Mouse (Mus musculus) ES-E14 (cell line): ENCODE results near the gene Wdr92. TPM values are rescaled to one million over a fixed set of nuclear protein-coding genes. Genes with fewer than 3 reads are reported as not detected.

Experiments
- DNase-seq: peaks from one replicate; pipeline ENCODE4 v3.0.0-alpha.2; 2013; ENCODE audit warnings: low read depth, low spot score
- H3K27ac ChIP-seq: 2 replicates; pipeline ENCODE4 v1.5.1; 2012; ENCODE audit warnings: low read depth, mild to moderate bottlenecking, low read length, moderate library complexity, mixed read lengths; ENCODE audit not compliant: poor library complexity, insufficient read depth, severe bottlenecking
- H3K36me3 ChIP-seq: 2 replicates; pipeline ENCODE4 v1.6.1; 2012; ENCODE audit warnings: mild to moderate bottlenecking, low read length, moderate library complexity, mixed read lengths; ENCODE audit not compliant: control insufficient read depth, poor library complexity, insufficient read depth, severe bottlenecking
- H3K4me1 ChIP-seq, 2 experiments: fragments of 150-350 bp in 1 of 2; sonication (generic) in 1 of 2; 2 replicates each; pipeline ENCODE4 v1.6.1; 2012; ENCODE audit warnings: low read length in 2 of 2, mild to moderate bottlenecking in 1 of 2, mixed read lengths in 1 of 2; ENCODE audit not compliant: control insufficient read depth in 2 of 2, insufficient read depth in 2 of 2, poor library complexity in 1 of 2
- H3K4me3 ChIP-seq, 2 experiments: fragments of 150-350 bp in 1 of 2; sonication (generic) in 1 of 2; 2 replicates each; pipeline ENCODE4 v1.5.1; 2012; ENCODE audit warnings: low read length in 2 of 2, low read depth in 1 of 2, mild to moderate bottlenecking in 1 of 2, mixed read lengths in 1 of 2; ENCODE audit not compliant: insufficient read depth in 1 of 2, poor library complexity in 1 of 2, severe bottlenecking in 1 of 2
- H3K9ac ChIP-seq: 2 replicates; pipeline ENCODE4 v1.6.1; 2012; ENCODE audit warnings: low read depth, mild to moderate bottlenecking, low read length, mixed read lengths; ENCODE audit not compliant: poor library complexity, insufficient read depth, severe bottlenecking
- H3K9me3 ChIP-seq: fragments of 150-350 bp; sonication (generic); 2 replicates; pipeline ENCODE4 v1.6.1; 2012; ENCODE audit warnings: low read depth, mild to moderate bottlenecking, low read length; ENCODE audit not compliant: control insufficient read depth, insufficient read depth
- CHD2 ChIP-seq: IDR thresholded peaks from 2 replicates; pipeline ENCODE4 v1.6.1; 2014; ENCODE audit warnings: mild to moderate bottlenecking, low read depth, low read length, inconsistent platforms
- HCFC1 ChIP-seq: IDR thresholded peaks from 2 replicates; pipeline ENCODE4 v1.6.1; 2012; ENCODE audit warnings: low read length, inconsistent platforms, borderline replicate concordance; ENCODE audit not compliant: insufficient read depth
- MAFK ChIP-seq: IDR thresholded peaks from 2 replicates; pipeline ENCODE4 v1.6.1; 2014; ENCODE audit warnings: mild to moderate bottlenecking, low read depth, low read length, inconsistent platforms; ENCODE audit not compliant: insufficient read depth
- ZC3H11A ChIP-seq: IDR thresholded peaks from 2 replicates; pipeline ENCODE4 v1.6.1; 2012; ENCODE audit warnings: low read depth, mild to moderate bottlenecking, inconsistent platforms, low read length, borderline replicate concordance
- ZNF384 ChIP-seq: IDR thresholded peaks from 2 replicates; pipeline ENCODE4 v1.6.1; 2012; ENCODE audit warnings: low read depth, low read length, inconsistent platforms
- in situ Hi-C, 2 experiments: fragments of 600-800 bp; cut with MboI; formaldehyde crosslinking; loops; one replicate each; pipeline ENCODE4 v1.15.1; 2025; ENCODE audit warnings: low sequenced_read_pairs in 2 of 2, inconsistent platforms in 1 of 2; ENCODE audit not compliant: unreplicated experiment in 2 of 2
- total RNA-seq: library from RNA; depleted of rRNA; stranded (reverse); fragments of 300-350 nt; gene quantifications from 2 replicates; pipeline ENCODE4 v1.2.3, GENCODE M21; 2012

The Wdr92 gene
- total RNA-seq, 1 experiment = 31.5 TPM

DNA sequence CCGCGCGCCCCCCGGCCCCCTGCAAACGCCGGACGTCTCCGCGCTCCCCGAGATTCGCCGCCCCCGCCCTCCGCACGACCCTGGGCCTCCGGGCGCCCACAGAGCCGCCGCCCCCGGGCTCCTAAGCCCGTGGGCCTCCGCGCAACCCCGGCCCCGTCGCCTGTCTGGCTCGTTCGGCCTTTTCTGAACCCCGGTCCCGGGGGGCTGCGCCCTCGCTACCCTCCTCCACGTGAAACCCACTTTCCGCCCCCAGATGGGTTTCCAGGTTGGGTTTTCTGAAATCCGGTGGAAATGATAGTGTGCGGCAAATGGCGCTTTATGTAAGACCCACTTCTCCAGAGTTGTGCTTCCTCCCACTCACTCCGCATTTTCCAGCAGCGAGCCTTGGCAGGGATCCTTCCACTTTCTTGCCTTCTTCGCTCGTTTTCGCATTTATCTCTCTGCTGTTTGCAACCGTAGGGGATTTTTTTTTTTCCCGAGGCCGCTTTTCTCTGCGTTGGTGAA, 22.1 kb upstream of the Wdr92 start:
- in situ Hi-C loops = no loop called here
- no peak for DNase-seq
- Histone ChIP-seq H3K27ac (peak overlapping the region; percentile 38; the same call in 1 of the 2 replicates), H3K4me1 (peaks cover 6 to 12% of the 10 kb centered on the region in 2 experiments), H3K9ac (peak overlapping the region; percentile 94), H3K9me3 (no peaks in the 10 kb centered on the region), H3K4me3 (peak overlapping the region; percentile 74 to 82), H3K36me3 (no peaks in the 10 kb centered on the region)
- no peak for TF ChIP-seq ZC3H11A
- no peak for TF ChIP-seq ZNF384
- TF ChIP-seq HCFC1 = no peak
- TF ChIP-seq MAFK = no peak
- TF ChIP-seq CHD2 = no peak

DNA sequence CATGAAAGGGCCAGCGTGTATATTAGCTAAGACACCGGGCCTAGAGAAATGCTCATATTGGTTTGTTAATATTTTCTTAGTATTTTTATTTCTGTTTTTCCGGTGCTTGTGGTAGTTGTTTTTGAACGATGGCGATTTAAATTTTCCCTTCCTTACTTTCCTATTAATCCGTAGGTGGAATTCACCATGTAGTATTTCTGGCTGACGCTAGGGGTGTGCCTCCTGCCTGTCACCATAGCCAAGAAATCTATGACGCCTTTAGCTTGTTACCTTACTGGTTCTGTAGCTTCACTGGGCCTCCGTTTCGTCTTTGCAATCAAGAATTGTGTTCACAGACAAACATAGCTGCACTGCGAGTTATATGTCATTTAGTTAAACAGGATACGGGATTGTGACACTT, 21.7 kb upstream of the Wdr92 start:
- peak overlapping the region; percentile 38; the same call in 1 of the 2 replicates for H3K27ac ChIP-seq
- no peak for TF ChIP-seq HCFC1
- no peak for TF ChIP-seq CHD2
- TF ChIP-seq MAFK = no peak
- no peak for TF ChIP-seq ZNF384
- TF ChIP-seq ZC3H11A = no peak
- no peaks in the 10 kb centered on the region for H3K9me3 ChIP-seq
- H3K4me1 ChIP-seq = peaks cover 7 to 12% of the 10 kb centered on the region in 2 experiments
- no peak for DNase-seq
- H3K9ac ChIP-seq = peak overlapping the region; percentile 94
- no peaks in the 10 kb centered on the region for H3K36me3 ChIP-seq
- H3K4me3 ChIP-seq = peak overlapping the region; percentile 74 to 82
- in situ Hi-C loops = no loop called here

DNA sequence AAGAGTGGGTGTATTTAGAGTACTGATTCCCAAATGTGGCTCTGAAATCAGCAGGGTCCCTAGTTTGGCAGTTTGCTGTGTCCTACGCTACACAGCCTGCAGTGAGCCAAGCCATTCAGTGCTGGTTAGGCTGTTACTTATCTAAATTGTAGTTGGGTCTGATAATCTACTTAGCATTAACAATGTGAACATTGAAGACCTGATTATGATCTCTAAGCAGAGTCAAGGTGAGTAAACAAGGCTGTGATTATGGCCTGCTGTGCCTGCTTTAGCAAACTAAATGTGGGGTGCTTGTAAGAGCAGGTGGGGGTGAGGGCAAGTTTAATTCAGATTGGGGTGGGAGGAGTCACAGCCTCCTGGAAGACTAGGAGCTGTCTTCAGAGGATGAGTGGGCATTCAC, 18.0 kb upstream of the Wdr92 start:
- H3K4me1 ChIP-seq = peaks cover 10 to 12% of the 10 kb centered on the region in 2 experiments
- peaks cover 1% of the 10 kb centered on the region; the same call in 1 of the 2 replicates for H3K36me3 ChIP-seq
- H3K9ac ChIP-seq = no peak overlapping the region
- in situ Hi-C loops = no loop called here
- H3K27ac ChIP-seq = no peak overlapping the region
- TF ChIP-seq ZC3H11A (no peak), HCFC1 (no peak), ZNF384 (no peak), MAFK (no peak), CHD2 (no peak)
- H3K9me3 ChIP-seq = no peaks in the 10 kb centered on the region
- no peak for DNase-seq
- no peak overlapping the region for H3K4me3 ChIP-seq

DNA sequence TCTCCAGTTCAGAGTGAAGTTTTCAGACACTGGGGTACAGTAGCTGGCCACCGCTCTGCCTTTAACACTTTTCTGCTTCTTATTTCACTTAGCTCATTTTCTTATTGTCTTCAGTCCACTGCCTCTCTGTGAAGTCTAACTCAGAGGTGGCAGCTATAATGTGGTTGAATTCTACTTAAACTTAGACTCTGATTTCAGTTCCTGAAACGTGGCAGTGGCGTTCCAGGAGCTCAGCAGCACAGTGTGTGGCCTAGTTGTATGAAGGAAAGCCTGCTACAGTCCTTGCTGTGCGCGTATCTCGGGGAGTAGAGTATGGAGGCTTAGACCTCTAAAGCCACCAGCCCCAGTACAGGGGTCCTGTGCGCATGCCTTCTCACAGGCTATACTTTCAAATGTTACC, 15.3 kb upstream of the Wdr92 start:
- peaks cover 1% of the 10 kb centered on the region; the same call in 1 of the 2 replicates for H3K36me3 ChIP-seq
- H3K9me3 ChIP-seq = no peaks in the 10 kb centered on the region
- no peak for TF ChIP-seq MAFK
- no peak for TF ChIP-seq CHD2
- TF ChIP-seq ZC3H11A = no peak
- no peak for TF ChIP-seq HCFC1
- TF ChIP-seq ZNF384 = no peak
- DNase-seq = no peak
- peaks cover 8 to 11% of the 10 kb centered on the region in 2 experiments for H3K4me1 ChIP-seq
- H3K27ac ChIP-seq = no peak overlapping the region
- no peak overlapping the region for H3K4me3 ChIP-seq
- in situ Hi-C loops = no loop called here
- no peak overlapping the region for H3K9ac ChIP-seq
